Mouse (Mus musculus): ENCODE measurements around the gene Gm20388. TPM values are rescaled to one million over a fixed set of nuclear protein-coding genes. Genes with fewer than 3 reads are reported as not detected.
A peak's percentile ranks its signal among the peaks of the same experiment; 100 is the strongest.

Gene Gm20388
- polyA plus RNA-seq, 1 experiment from 2014 or later, result not detected

DNA sequence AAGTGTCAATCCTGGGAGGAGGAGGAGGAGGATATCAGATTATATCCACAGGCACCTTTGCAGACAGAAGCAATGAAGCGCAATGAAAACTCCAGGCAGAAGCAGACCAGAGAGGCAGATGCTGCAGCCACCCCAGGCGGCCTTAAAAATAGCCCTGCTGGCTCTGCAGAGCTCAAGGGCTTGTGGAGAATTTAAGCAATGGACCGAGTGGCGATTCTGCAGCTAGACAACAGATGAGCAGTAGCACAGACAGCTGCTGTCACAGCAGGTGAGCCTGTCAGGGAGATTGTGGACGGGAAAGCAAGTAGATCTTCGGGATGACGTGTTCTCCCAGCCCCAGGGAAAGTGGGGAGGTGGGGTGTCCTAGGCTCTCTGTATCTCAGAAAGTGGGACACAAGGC lies 2120.3 kb downstream of the Gm20388 start:
- ATAC-seq (ENCODE audit: extremely low read depth, insufficient number of reproducible peaks, low FRiP score, low TSS enrichment), result no peak
- Histone ChIP-seq H3K27me3 (replicated peaks) (no peaks in the 10 kb centered on the region), H3K4me1 (peaks cover 45% of the 10 kb centered on the region), H3K36me3 (peaks cover 13% of the 10 kb centered on the region), H3K4me3 (no peak overlapping the region), H3K9ac (peak overlapping the region; percentile 42; the same call in 1 of the 2 replicates), H3K27ac (replicated peaks) (0 out of 2 replicates have a peak overlapping the region, but pooled peaks have one; percentile 39), H3K4me2 (no peak overlapping the region), H3K9me3 (no peaks in the 10 kb centered on the region)
- WGBS, result 37% methylated on average over 7 of the region's 7 CpGs

DNA sequence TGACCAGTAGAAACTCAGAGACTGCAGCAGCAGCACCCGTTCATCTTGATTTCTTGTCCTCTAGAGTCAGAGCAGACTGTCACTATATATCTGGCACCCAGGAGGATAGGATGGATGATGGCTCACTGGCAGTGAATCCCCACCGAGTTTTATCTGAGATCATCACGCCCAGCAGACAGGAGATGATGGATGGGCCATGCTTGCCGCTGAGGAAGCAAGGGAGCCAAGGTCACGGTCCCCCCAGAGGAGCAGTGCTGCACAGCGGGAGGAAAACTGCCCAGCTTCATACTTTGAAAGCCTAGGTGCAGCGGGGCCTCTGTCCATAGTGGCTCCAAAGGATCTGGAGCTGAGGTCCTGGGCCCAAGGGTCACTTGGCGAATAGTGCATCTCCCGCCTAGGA lies 2122.1 kb downstream of the Gm20388 start:
- WGBS, result 39% methylated on average over 9 of the region's 9 CpGs
- Histone ChIP-seq H3K4me1 (peaks cover 62% of the 10 kb centered on the region), H3K9ac (peak overlapping the region; percentile 25; the same call in 1 of the 2 replicates)

DNA sequence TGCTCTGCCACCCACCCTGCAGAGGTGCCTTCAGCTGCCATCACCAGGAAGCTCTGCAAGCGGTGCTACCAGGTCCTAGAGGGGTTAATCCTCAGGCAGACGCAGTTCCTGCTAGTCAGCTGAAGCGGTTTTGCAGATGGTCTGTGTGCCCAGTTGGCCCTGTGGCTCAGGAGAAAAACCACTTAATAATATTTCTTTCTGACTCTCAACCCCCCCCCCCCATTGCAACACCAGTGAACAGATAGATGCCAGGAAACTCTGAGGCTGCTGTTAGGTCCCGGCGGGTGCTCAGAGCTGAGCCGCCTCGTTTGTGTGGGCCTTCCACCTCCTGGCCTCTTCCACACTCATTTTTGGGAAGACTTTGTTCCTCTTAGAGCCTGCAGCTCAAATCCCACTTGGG lies 2124.9 kb downstream of the Gm20388 start:
- no peak for ATAC-seq (ENCODE audit: extremely low read depth, insufficient number of reproducible peaks, low FRiP score, low TSS enrichment)
- no peaks in the 10 kb centered on the region for H3K9me3 ChIP-seq
- no peak overlapping the region for H3K4me2 ChIP-seq
- WGBS, result 73% methylated on average over 7 of the region's 7 CpGs
- peaks cover 63% of the 10 kb centered on the region for H3K4me1 ChIP-seq
- H3K27me3 ChIP-seq (replicated peaks), result no peaks in the 10 kb centered on the region; the same call in 1 of the 2 replicates
- no peaks in the 10 kb centered on the region for H3K36me3 ChIP-seq
- peak overlapping the region; percentile 28; the same call in 1 of the 2 replicates for H3K9ac ChIP-seq
- H3K27ac ChIP-seq (replicated peaks), result 0 out of 2 replicates have a peak overlapping the region, but pooled peaks have one; percentile 59
- H3K4me3 ChIP-seq, result no peak overlapping the region

More for the DNA sequence above, 2122.1 kb downstream of the Gm20388 start:
- Histone ChIP-seq H3K9me3 (no peaks in the 10 kb centered on the region), H3K27ac (replicated peaks) (no peak overlapping the region), H3K27me3 (replicated peaks) (no peaks in the 10 kb centered on the region), H3K36me3 (no peaks in the 10 kb centered on the region; the same call in 1 of the 2 replicates), H3K4me2 (no peak overlapping the region), H3K4me3 (no peak overlapping the region)
- ATAC-seq (ENCODE audit: extremely low read depth, insufficient number of reproducible peaks, low FRiP score, low TSS enrichment), result peak; percentile 12; the same call in 1 of the 2 replicates

DNA sequence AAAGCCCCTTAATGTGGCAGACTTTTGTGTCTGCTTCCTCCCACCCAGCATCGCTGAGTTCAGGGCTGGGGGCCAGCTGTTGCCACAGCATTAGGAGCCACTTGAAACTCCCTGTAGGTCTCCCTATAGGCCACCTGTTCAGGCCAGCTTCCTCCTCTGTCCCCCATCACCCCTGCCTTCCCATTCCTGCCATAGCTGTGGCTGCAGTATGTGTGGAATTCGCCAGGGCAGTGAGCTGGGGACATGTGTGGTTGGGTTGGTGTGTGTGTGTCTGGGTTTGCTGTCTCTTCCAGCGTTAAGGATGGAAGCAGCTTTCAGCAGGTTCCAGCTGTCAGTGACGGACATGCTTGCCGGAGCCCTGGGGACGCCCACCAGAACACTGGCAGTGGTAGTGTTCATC lies 2125.7 kb downstream of the Gm20388 start:
- H3K9ac ChIP-seq, result 0 out of 2 replicates have a peak overlapping the region, but pooled peaks have one; percentile 28
- H3K4me2 ChIP-seq, result no peak overlapping the region
- no peak for ATAC-seq (ENCODE audit: extremely low read depth, insufficient number of reproducible peaks, low FRiP score, low TSS enrichment)
- H3K36me3 ChIP-seq, result no peaks in the 10 kb centered on the region
- H3K27ac ChIP-seq (replicated peaks), result peak overlapping the region; percentile 59
- H3K4me1 ChIP-seq, result peaks cover 55% of the 10 kb centered on the region
- no peaks in the 10 kb centered on the region; the same call in 1 of the 2 replicates for H3K27me3 ChIP-seq (replicated peaks)
- no peaks in the 10 kb centered on the region for H3K9me3 ChIP-seq
- 44% methylated on average over 6 of the region's 6 CpGs for WGBS
- no peak overlapping the region for H3K4me3 ChIP-seq

DNA sequence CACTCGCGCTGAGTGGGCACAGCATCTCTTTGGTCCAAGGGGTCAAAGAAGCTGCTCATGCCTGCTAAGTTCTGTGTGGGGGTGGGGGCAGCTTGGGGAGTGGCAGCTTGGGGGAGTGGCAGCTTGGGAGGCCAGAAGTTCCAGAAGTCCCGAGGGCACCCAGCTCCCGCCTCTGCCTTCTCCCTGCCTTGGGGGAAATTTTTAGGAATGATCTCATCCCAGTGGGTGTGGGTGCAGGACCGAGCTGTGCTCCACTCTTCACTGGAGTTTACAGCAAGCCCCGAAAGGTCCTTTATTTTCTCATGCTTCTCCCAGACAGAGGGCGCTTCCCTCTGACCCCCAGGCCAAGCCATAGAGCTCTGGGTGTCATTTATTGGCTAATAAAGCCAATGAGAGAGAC lies 2126.6 kb downstream of the Gm20388 start:
- Histone ChIP-seq H3K4me3 (no peak overlapping the region), H3K27ac (replicated peaks) (no peak overlapping the region), H3K9me3 (no peaks in the 10 kb centered on the region), H3K4me1 (peaks cover 50% of the 10 kb centered on the region), H3K36me3 (no peaks in the 10 kb centered on the region), H3K9ac (no peak overlapping the region), H3K27me3 (replicated peaks) (no peaks in the 10 kb centered on the region; the same call in 1 of the 2 replicates), H3K4me2 (no peak overlapping the region)
- ATAC-seq (ENCODE audit: extremely low read depth, insufficient number of reproducible peaks, low FRiP score, low TSS enrichment), result no peak
- WGBS, result 64% methylated on average over 7 of the region's 7 CpGs

DNA sequence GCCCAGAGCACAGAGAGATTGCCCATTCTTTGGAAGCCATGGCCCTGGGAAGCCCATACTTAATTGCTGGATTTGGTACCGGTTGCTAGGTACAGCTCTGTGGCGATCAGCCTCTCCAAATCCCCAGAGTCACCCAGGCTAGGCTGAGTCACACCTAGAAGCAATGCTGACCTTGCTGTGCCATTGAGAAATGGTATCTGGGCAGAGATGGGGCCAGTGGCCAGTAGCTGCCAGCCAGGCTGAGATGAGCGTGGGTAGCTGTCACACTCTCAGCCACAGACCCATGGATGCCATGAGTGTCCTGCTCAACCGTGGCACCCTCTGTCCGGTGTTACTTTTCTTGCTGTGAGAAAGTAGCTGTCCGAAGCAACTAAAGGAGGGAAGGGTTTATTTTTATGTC lies 2127.4 kb downstream of the Gm20388 start:
- ATAC-seq (ENCODE audit: extremely low read depth, insufficient number of reproducible peaks, low FRiP score, low TSS enrichment), result no peak
- Histone ChIP-seq H3K36me3 (no peaks in the 10 kb centered on the region), H3K27me3 (replicated peaks) (peaks cover 2% of the 10 kb centered on the region; the same call in 1 of the 2 replicates), H3K9me3 (no peaks in the 10 kb centered on the region), H3K4me2 (no peak overlapping the region), H3K9ac (no peak overlapping the region), H3K4me1 (peaks cover 51% of the 10 kb centered on the region), H3K27ac (replicated peaks) (no peak overlapping the region), H3K4me3 (no peak overlapping the region)
- 87% methylated on average over 6 of the region's 6 CpGs for WGBS

DNA sequence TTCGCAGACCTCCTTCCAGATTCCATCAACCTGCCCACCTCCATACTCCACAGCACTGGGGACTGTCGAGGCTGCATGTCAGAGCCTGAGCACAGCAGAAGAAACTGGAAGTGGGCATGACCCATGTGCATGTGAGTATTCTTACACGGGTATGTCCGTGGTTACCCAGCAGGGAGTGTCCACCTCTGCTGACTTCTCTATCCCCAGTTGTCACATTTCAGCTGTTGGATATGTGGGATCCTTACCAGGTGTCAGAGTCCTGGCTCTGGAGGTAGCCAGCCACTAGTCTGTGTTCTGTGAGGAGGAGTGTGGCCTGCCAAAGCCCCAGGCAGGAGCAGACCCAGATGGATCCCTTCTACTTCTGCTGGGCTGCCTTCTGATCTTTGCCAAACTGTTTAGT lies 2128.8 kb downstream of the Gm20388 start:
- Histone ChIP-seq H3K9me3 (no peaks in the 10 kb centered on the region), H3K27me3 (replicated peaks) (peaks cover 6% of the 10 kb centered on the region; the same call in 1 of the 2 replicates), H3K36me3 (no peaks in the 10 kb centered on the region), H3K27ac (replicated peaks) (no peak overlapping the region), H3K4me3 (no peak overlapping the region), H3K9ac (no peak overlapping the region), H3K4me2 (no peak overlapping the region), H3K4me1 (peaks cover 58% of the 10 kb centered on the region)
- no peak for ATAC-seq (ENCODE audit: extremely low read depth, insufficient number of reproducible peaks, low FRiP score, low TSS enrichment)
- 76% methylated on average over 4 of the region's 4 CpGs for WGBS

DNA sequence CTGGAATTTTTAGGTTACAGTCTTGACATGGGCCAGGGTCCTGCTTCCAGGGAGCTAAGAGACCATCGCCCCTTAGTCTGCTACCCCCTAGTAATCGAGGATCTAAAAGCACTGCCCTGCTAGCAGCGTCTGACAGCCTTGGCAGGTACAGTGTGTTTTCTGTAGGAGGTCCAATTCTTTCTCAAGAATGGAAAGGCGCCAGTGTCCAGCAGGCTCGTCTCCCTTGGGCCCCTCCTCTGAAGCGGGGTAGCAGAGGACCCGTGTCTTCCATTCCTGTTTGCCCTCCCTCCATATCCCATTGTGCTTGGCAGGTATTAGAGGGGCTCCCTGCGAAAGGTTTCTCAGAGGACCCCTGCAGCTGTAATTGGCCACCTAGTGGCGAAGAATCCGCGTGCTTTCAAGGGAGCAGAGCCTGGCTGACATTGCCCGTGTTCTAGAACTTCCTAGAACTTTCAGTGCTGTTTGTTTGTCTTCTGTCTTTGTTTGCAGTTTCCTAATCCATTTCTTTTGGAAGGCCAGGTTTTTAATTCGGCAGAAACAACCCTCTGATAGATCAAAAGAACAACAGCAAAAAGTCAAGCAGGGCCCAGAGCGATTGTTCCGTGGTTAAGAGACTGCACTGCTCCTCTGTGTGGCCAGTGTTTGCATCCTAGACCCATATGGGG lies 2136.7 kb downstream of the Gm20388 start:
- Histone ChIP-seq H3K4me1 (peaks cover 25% of the 10 kb centered on the region), H3K4me2 (no peak overlapping the region), H3K27me3 (replicated peaks) (peaks cover 6% of the 10 kb centered on the region; the same call in 1 of the 2 replicates), H3K36me3 (no peaks in the 10 kb centered on the region), H3K27ac (replicated peaks) (no peak overlapping the region), H3K9me3 (no peaks in the 10 kb centered on the region), H3K9ac (0 out of 2 replicates have a peak overlapping the region, but pooled peaks have one; percentile 10), H3K4me3 (no peak overlapping the region)
- 63% methylated on average over 15 of the region's 15 CpGs for WGBS
- no peak for ATAC-seq (ENCODE audit: extremely low read depth, insufficient number of reproducible peaks, low FRiP score, low TSS enrichment)

DNA sequence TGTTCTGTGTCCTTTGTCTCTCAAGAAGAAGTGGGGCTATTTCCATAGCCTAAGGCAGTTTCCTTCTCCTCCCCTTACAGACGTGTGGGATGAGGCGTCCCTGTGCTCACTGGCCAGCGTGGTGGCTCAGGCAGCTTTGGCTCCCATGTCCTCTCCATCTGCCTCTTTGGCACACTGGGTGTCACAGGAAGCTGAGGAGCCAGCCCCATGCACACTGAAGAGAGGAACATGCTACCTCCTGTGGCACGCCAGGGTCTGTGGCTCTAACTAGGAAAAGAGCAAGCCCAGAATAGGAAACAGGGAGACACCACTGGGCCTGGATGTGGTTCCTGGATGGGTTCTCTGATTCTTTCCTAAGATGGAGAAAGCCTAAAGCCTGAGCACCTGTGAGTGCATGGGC lies 2138.6 kb downstream of the Gm20388 start:
- no peak for ATAC-seq (ENCODE audit: extremely low read depth, insufficient number of reproducible peaks, low FRiP score, low TSS enrichment)
- Histone ChIP-seq H3K4me1 (peaks cover 9% of the 10 kb centered on the region), H3K4me2 (no peak overlapping the region), H3K9ac (no peak overlapping the region), H3K4me3 (no peak overlapping the region), H3K27ac (replicated peaks) (no peak overlapping the region), H3K27me3 (replicated peaks) (no peaks in the 10 kb centered on the region), H3K36me3 (no peaks in the 10 kb centered on the region), H3K9me3 (no peaks in the 10 kb centered on the region)
- 81% methylated on average over 4 of the region's 4 CpGs for WGBS

DNA sequence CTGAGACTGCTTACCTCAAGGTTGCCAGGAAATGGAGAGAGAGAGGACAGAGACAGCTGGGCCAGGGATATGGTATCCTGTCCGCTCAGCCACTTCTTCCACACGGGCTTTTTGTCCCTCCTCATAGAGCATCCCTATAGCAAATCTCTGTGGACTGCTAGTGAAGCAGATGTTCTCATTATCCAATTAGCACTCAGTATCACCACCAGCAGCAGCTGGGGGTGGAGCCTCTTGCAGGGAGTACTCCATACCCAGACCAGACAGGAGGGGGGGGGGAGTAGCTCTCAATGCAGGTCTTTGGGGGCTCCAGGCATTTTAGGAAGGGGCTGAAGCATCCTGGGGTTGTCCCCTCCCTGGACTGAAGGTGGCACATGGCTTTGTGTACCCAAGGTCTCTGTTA lies 2139.3 kb downstream of the Gm20388 start:
- no peak for ATAC-seq (ENCODE audit: extremely low read depth, insufficient number of reproducible peaks, low FRiP score, low TSS enrichment)
- Histone ChIP-seq H3K4me3 (no peak overlapping the region), H3K4me2 (no peak overlapping the region), H3K9me3 (no peaks in the 10 kb centered on the region), H3K36me3 (no peaks in the 10 kb centered on the region), H3K27me3 (replicated peaks) (peaks cover 4% of the 10 kb centered on the region; the same call in 1 of the 2 replicates), H3K4me1 (peaks cover 11% of the 10 kb centered on the region), H3K27ac (replicated peaks) (no peak overlapping the region), H3K9ac (no peak overlapping the region)
- 54% methylated on average over 2 of the region's 2 CpGs for WGBS

DNA sequence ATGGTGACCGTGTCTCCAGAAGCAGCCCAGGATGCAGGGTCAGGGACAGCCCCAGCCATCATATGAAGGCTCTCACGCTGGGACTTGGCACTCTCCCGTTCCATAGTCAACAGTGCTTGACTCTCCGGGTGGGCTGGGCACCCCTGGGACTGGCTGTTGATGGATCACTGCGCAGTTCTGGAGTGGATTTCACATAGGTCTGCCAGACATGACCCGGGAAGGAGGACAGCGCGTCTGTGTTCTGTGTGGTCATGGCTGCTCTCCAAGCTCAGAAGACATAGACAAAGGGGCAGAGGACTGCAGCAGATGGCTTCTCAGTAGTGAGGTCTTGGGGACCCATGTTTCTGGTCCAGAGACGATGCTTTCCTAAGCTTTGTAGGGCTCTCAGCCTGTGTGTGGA lies 2140.0 kb downstream of the Gm20388 start:
- Histone ChIP-seq H3K4me1 (peaks cover 13% of the 10 kb centered on the region), H3K4me3 (no peak overlapping the region), H3K9ac (no peak overlapping the region), H3K36me3 (no peaks in the 10 kb centered on the region), H3K4me2 (no peak overlapping the region), H3K9me3 (no peaks in the 10 kb centered on the region), H3K27me3 (replicated peaks) (peaks cover 6% of the 10 kb centered on the region; the same call in 1 of the 2 replicates), H3K27ac (replicated peaks) (no peak overlapping the region)
- no peak for ATAC-seq (ENCODE audit: extremely low read depth, insufficient number of reproducible peaks, low FRiP score, low TSS enrichment)
- WGBS, result 85% methylated on average over 9 of the region's 9 CpGs

DNA sequence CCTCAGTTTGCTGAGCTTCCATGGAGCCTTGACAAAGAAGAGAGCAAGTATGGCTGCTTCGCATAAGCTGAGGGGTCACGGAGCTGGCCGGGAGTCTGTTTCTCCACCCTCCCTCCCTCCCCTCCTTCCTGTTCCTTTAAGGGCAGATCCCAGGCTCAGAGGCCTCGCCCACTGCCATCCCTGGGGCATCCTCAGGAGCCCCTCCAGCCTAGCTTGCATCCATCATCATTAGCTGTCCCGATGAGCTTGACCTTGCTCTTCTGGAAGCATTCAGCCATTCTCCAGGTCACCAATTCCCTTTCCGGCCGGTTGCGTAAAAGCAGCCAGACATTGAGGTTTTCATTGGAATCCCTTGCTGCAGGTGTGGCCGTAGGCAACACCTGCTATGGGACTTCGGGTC lies 2144.7 kb downstream of the Gm20388 start:
- H3K4me1 ChIP-seq, result peaks cover 38% of the 10 kb centered on the region
- H3K4me2 ChIP-seq, result no peak overlapping the region
- WGBS, result 57% methylated on average over 10 of the region's 10 CpGs
- no peak overlapping the region for H3K27ac ChIP-seq (replicated peaks)
- H3K4me3 ChIP-seq, result no peak overlapping the region
- H3K9me3 ChIP-seq, result no peaks in the 10 kb centered on the region
- no peak overlapping the region for H3K9ac ChIP-seq
- ATAC-seq (ENCODE audit: extremely low read depth, insufficient number of reproducible peaks, low FRiP score, low TSS enrichment), result no peak
- H3K27me3 ChIP-seq (replicated peaks), result peaks cover 6% of the 10 kb centered on the region; the same call in 1 of the 2 replicates
- H3K36me3 ChIP-seq, result no peaks in the 10 kb centered on the region

Data from heart, embryonic 13.5 days (tissue).